Mouse (Mus musculus): ENCODE measurements around the gene Rnf144b. TPM values are rescaled to one million over a fixed set of nuclear protein-coding genes. Genes with fewer than 3 reads are reported as not detected.

The Rnf144b gene
- total and polyA plus RNA-seq, 3 experiments = 8.0 to 31.0 (median 18.1) TPM

DNA sequence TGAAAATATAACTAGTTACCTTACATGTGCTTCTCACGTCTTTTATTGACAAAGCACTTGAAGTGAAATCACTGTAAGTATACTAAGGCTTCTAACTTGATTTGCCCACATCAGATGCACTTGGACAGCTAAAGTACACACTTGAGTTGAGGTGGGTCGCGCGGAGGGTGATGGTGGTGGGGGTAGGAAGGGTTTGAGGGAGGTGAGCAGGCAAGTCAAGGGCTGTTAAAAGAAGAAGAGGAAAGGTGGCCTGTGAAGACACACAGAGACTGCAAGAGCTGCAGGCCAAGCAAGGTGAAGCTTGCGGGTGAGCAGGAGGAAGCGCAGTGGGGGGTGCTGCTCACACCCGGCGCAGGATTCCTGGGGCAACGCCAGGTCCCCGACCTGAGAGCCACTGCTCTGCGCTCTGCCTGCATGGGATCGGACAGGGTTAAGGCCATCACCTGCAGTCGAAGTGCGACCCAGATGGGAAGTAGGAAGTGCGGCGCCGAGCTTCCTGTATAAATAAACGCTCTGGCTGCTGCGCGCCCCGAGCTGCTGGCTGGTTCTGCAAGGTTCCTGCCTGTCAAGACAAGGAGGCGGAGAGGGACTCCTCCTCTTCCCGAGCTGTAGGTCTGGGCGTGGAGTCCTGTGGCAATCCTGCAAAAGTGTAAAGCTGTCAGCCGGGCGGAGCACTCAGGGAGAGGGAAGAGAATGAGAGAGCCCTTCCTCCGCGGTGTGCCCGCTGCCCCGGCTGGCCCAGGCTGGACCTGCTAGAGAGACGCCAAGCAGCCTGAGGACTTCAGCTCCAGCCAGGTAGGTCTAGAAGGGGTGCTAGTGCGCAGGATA, 71.1 kb downstream of the Rnf144b start:
- no peaks in the 10 kb centered on the region; the same call in 1 of the 2 replicates for H3K79me2 ChIP-seq (replicated peaks; ENCODE audit: control insufficient read depth, insufficient read depth, low read length)
- peak overlapping the region; percentile 68 for H3K4me3 ChIP-seq
- H3K27me3 ChIP-seq (ENCODE audit: control insufficient read depth, insufficient read depth, low read length) = no peaks in the 10 kb centered on the region
- peaks cover 2% of the 10 kb centered on the region for H3K36me3 ChIP-seq (ENCODE audit: control insufficient read depth, insufficient read depth, low read length)
- TF ChIP-seq EP300 (IDR thresholded peaks at IDR 0.05; ENCODE audit: insufficient read depth, low read depth, low read length) (0 out of 2 replicates have a peak, but pooled peaks have one; percentile 25), CTCF (IDR thresholded peaks at IDR 0.05) (no peak), POLR2A (IDR thresholded peaks at IDR 0.05; ENCODE audit: insufficient read depth, low read depth, low read length) (peak; percentile 88)
- 7% methylated on average over 32 of the region's 32 CpGs for WGBS
- DNase-seq = peak; percentile 81 to 86
- peaks cover 9% of the 10 kb centered on the region for H3K4me1 ChIP-seq (ENCODE audit: control insufficient read depth, insufficient read depth, low read length)
- intact Hi-C loops (cut with DNase I) = no loop called here
- peak overlapping the region; percentile 97 for H3K9ac ChIP-seq (ENCODE audit: low read depth, low read length)
- H3K27ac ChIP-seq = peak overlapping the region; percentile 87

GRCm38 (mm10) chr13:47194695-47195094, 72.2 kb downstream of the Rnf144b start:
- 2% methylated on average over 11 of the region's 11 CpGs for WGBS
- Histone ChIP-seq H3K27me3 (ENCODE audit: control insufficient read depth, insufficient read depth, low read length) (no peaks in the 10 kb centered on the region), H3K79me2 (replicated peaks; ENCODE audit: control insufficient read depth, insufficient read depth, low read length) (peaks cover 2% of the 10 kb centered on the region), H3K9ac (ENCODE audit: low read depth, low read length) (peak overlapping the region; percentile 68), H3K4me3 (peak overlapping the region; percentile 68), H3K36me3 (ENCODE audit: control insufficient read depth, insufficient read depth, low read length) (peaks cover 6% of the 10 kb centered on the region), H3K27ac (peak overlapping the region; percentile 87), H3K4me1 (ENCODE audit: control insufficient read depth, insufficient read depth, low read length) (peaks cover 14% of the 10 kb centered on the region)
- intact Hi-C loops (cut with DNase I) = no loop called here
- TF ChIP-seq EP300 (IDR thresholded peaks at IDR 0.05; ENCODE audit: insufficient read depth, low read depth, low read length) (no peak), POLR2A (IDR thresholded peaks at IDR 0.05; ENCODE audit: insufficient read depth, low read depth, low read length) (no peak), CTCF (IDR thresholded peaks at IDR 0.05) (no peak)
- peak; percentile 44 to 49 for DNase-seq

GRCm38 (mm10) chr13:47195491-47195890, 73.0 kb downstream of the Rnf144b start:
- WGBS = 60% methylated on average over 4 of the region's 4 CpGs
- no peak for DNase-seq
- H3K4me1 ChIP-seq (ENCODE audit: control insufficient read depth, insufficient read depth, low read length) = peaks cover 20% of the 10 kb centered on the region
- H3K9ac ChIP-seq (ENCODE audit: low read depth, low read length) = no peak overlapping the region
- intact Hi-C loops (cut with DNase I) = no loop called here
- no peak overlapping the region for H3K27ac ChIP-seq
- TF ChIP-seq EP300 (IDR thresholded peaks at IDR 0.05; ENCODE audit: insufficient read depth, low read depth, low read length) (no peak), CTCF (IDR thresholded peaks at IDR 0.05) (no peak), POLR2A (IDR thresholded peaks at IDR 0.05; ENCODE audit: insufficient read depth, low read depth, low read length) (no peak)
- no peaks in the 10 kb centered on the region for H3K27me3 ChIP-seq (ENCODE audit: control insufficient read depth, insufficient read depth, low read length)
- peak overlapping the region; percentile 68 for H3K4me3 ChIP-seq
- H3K36me3 ChIP-seq (ENCODE audit: control insufficient read depth, insufficient read depth, low read length) = peaks cover 9% of the 10 kb centered on the region
- H3K79me2 ChIP-seq (replicated peaks; ENCODE audit: control insufficient read depth, insufficient read depth, low read length) = peaks cover 3% of the 10 kb centered on the region

GRCm38 (mm10) chr13:47200011-47200670, 77.7 kb downstream of the Rnf144b start:
- H3K4me1 ChIP-seq (ENCODE audit: control insufficient read depth, insufficient read depth, low read length) = peaks cover 28% of the 10 kb centered on the region
- H3K9ac ChIP-seq (ENCODE audit: low read depth, low read length) = peak overlapping the region; percentile 46; the same call in 1 of the 2 replicates
- WGBS = 43% methylated on average over 12 of the region's 12 CpGs
- peak overlapping the region; percentile 94 for H3K27ac ChIP-seq
- no peaks in the 10 kb centered on the region for H3K27me3 ChIP-seq (ENCODE audit: control insufficient read depth, insufficient read depth, low read length)
- H3K4me3 ChIP-seq = no peak overlapping the region
- intact Hi-C loops (cut with DNase I) = loop anchor here (2.0 kb wide), 1 partner anchor 25 kb away; no protein-coding TSS in a partner anchor
- no peak for TF ChIP-seq CTCF (IDR thresholded peaks at IDR 0.05)
- TF ChIP-seq POLR2A (IDR thresholded peaks at IDR 0.05; ENCODE audit: insufficient read depth, low read depth, low read length) = no peak
- TF ChIP-seq EP300 (IDR thresholded peaks at IDR 0.05; ENCODE audit: insufficient read depth, low read depth, low read length) = peak; percentile 96
- peak; percentile 55 to 63 for DNase-seq
- H3K79me2 ChIP-seq (replicated peaks; ENCODE audit: control insufficient read depth, insufficient read depth, low read length) = peaks cover 3% of the 10 kb centered on the region
- H3K36me3 ChIP-seq (ENCODE audit: control insufficient read depth, insufficient read depth, low read length) = peaks cover 17% of the 10 kb centered on the region

DNA sequence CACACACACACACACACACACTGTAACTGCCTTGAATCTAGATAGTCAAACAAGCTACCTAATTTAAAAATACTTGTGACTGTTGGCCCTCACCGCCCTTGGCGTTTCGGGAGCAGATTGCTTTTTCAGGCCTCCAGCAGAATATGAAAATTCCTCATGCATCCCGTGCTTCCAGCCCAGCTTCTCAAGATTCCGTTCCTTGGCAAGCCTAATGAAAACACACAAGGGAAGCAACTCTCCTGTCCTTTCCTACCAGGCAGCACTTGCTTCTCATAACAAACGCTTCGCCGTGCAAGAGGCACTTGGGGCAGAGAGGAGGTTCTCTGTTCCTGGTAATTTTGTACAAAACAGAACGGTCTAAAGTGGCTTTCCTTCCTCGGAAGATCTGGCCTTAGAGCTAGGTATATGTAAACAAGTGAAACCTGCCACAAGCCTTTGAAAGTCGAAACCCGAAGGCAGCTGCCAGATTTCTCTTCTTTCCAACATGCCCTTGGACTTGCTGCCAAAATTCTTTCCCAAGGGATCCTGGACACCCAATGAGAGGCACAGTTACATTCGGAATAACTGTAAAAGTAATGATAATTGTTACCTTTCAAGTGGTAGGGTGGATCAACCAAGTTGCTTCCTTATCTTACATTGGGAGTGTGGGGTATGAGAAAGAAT, 79.6 kb downstream of the Rnf144b start:
- Histone ChIP-seq H3K9ac (ENCODE audit: low read depth, low read length) (peak overlapping the region; percentile 53), H3K27ac (peak overlapping the region; percentile 94), H3K79me2 (replicated peaks; ENCODE audit: control insufficient read depth, insufficient read depth, low read length) (peaks cover 3% of the 10 kb centered on the region), H3K36me3 (ENCODE audit: control insufficient read depth, insufficient read depth, low read length) (peaks cover 16% of the 10 kb centered on the region), H3K4me3 (peak overlapping the region; percentile 38), H3K27me3 (ENCODE audit: control insufficient read depth, insufficient read depth, low read length) (no peaks in the 10 kb centered on the region), H3K4me1 (ENCODE audit: control insufficient read depth, insufficient read depth, low read length) (peaks cover 28% of the 10 kb centered on the region)
- 12% methylated on average over 13 of the region's 13 CpGs for WGBS
- intact Hi-C loops (cut with DNase I) = loop anchor here (2.0 kb wide), 1 partner anchor 23 kb away; no protein-coding TSS in a partner anchor
- peak; percentile 49 to 71 for DNase-seq
- no peak for TF ChIP-seq EP300 (IDR thresholded peaks at IDR 0.05; ENCODE audit: insufficient read depth, low read depth, low read length)
- TF ChIP-seq POLR2A (IDR thresholded peaks at IDR 0.05; ENCODE audit: insufficient read depth, low read depth, low read length) = no peak
- TF ChIP-seq CTCF (IDR thresholded peaks at IDR 0.05) = no peak

All from heart, adult 2 months (tissue).